Mouse (Mus musculus): ENCODE measurements around the gene Nr2c2ap. TPM values are rescaled to one million over a fixed set of nuclear protein-coding genes. Genes with fewer than 3 reads are reported as not detected.

Gene Nr2c2ap
- polyA plus RNA-seq, 1 experiment = 23.8 TPM

- DNase-seq (ENCODE audit: extremely low spot score in 1 of 2, low spot score in 1 of 2) = peak in 1 of 2 experiments; percentile 63
These were observed 27.1 kb downstream of the Nr2c2ap start for GRCm38 (mm10) chr8:70158069-70158853.

- DNase-seq (ENCODE audit: extremely low spot score in 1 of 2, low spot score in 1 of 2) = no peak
These were observed 28.1 kb downstream of the Nr2c2ap start for GRCm38 (mm10) chr8:70159211-70159610.

- no peak for DNase-seq (ENCODE audit: extremely low spot score in 1 of 2, low spot score in 1 of 2)
These were observed 28.9 kb downstream of the Nr2c2ap start for GRCm38 (mm10) chr8:70160015-70160414.

DNA sequence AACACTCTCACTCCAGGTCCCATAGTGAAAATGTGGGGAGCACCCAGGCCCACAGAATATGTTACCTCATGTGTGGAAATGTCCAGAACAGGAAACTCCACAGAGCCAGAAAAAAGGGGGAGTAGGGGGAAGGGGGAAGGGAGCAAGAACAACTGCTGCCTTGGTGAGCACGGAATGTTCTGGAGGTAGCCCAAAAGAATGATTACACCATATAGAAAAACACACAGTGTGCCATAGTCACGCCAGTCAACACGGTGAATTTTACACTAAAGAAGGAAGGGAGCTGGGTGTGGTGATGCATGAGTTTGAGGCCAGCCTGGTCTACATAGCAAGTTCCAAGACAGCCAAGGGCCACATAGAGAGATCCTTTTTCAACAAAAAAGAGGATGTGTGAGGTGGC is 32.2 kb downstream of the Nr2c2ap start:
- DNase-seq (ENCODE audit: extremely low spot score in 1 of 2, low spot score in 1 of 2) = no peak

GRCm38 (mm10) chr8:70166504-70167110 is 35.5 kb downstream of the Nr2c2ap start:
- DNase-seq (ENCODE audit: extremely low spot score in 1 of 2, low spot score in 1 of 2) = peak in 1 of 2 experiments; percentile 62

DNA sequence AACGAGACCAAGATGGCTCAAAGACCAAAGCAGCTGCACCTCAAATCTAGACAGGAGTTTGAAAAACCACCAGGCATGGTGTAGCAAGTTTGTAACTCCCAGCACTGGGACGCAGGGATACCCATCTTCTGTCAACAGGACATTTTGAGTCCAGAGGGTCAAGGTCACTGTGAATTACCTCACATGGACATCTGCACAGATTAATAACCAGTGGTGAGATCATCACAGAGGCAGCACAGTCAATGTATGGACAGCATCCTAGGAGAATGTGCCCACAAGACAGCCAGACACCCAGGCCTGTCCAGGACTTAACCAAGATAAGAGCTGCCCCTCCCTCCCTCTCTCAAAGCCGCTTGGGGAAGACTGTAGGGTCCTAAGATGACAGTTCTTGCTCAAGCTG is 39.0 kb downstream of the Nr2c2ap start:
- no peak for DNase-seq (ENCODE audit: extremely low spot score in 1 of 2, low spot score in 1 of 2)

DNA sequence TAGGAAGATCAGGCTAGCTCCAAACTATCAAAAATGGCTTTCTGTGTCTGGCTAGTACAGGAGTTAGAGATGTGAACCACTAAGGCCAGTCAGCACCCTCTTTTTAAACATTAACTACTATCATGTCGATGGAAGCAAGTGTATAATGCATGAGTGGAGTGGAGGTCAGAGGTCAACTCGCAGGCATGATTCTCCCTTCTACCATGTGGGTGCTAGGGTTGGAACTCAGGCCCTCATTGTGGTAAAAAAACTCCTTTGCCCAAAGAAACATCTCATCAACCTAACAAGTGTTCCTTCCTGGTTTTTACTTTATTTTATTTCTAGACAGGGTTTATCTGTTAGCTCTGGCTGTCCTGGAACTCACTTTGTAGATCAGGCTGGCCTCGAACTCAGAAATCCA is 39.6 kb downstream of the Nr2c2ap start:
- DNase-seq (ENCODE audit: extremely low spot score in 1 of 2, low spot score in 1 of 2) = no peak

DNA sequence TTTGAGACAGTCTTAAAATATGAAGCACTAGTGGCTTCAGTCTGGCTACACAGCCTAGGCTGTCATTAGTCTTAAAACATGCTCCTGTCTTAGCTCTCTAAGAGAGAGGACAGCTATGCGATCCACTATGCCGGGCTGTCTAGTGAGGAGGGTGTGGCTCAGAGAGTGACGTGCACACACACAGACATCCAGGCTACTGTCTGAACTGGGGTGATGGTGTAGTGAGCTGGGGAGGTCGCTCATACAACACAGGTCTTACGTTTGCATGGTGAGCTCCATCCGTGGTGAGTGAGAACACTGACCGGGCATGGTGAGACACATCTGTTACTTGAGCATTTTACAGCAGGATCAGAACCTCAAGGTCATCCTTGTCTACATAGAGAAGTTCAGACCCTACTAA is 40.1 kb downstream of the Nr2c2ap start:
- DNase-seq (ENCODE audit: extremely low spot score in 1 of 2, low spot score in 1 of 2) = no peak

DNA sequence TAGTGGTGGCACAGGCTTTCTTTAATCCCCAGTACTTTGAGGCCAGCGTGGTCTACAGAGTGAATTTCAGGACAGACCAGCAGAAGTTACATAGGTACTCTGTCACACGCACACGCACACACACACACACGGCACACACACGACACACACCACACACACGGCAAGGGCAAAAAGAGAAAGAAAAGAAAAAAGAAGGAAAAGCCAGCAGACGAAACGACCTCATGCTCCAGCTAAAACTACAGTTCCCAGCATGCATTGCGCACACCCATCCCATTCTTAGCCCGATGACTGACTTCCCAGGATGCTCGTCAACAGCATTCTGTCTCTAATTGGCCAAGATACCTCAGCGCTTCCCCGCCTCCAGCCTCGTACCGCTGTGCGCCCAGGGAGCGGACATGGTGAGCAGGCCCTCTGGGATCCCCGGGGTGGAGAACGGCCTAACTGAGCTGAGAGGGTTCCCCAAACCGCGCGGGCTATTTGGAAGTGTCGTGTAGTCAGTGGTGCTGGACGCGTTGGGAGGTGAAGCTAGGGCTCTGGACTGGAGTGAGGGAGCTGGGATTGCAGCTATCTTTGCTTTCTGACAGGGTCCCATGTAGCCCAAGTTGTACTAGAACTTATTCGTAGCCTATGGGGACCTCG is 41.0 kb downstream of the Nr2c2ap start, which contains the start of gene Tmem161a:
Gene Tmem161a, plus strand, starts transcription at position 314 of the 639 bp plus-strand sequence.
- DNase-seq (ENCODE audit: extremely low spot score in 1 of 2, low spot score in 1 of 2) = peak; percentile 93 to 96

- no peak for DNase-seq (ENCODE audit: extremely low spot score in 1 of 2, low spot score in 1 of 2)
These were observed 42.2 kb downstream of the Nr2c2ap start for GRCm38 (mm10) chr8:70173320-70173719.

DNA sequence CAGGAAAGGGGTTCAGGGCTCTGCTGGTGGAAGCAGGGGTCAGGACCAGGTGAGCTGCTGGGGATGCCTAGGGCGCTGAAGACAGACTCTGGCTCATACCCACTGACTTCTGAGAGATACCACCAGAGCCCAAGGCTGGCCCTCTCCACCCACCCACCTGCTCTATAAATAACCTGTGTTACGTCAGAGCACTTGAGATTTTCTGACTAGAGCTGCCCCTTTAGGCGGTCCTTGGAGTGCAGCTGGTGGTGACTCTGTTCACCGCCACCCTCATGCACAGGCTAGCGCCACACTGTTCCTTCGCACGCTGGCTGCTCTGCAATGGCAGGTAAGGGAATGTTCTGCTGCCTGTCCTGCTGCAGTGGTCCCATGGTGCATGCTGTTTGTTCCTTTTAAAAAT is 42.9 kb downstream of the Nr2c2ap start:
- peak in 1 of 2 experiments; percentile 43 for DNase-seq (ENCODE audit: extremely low spot score in 1 of 2, low spot score in 1 of 2)

DNA sequence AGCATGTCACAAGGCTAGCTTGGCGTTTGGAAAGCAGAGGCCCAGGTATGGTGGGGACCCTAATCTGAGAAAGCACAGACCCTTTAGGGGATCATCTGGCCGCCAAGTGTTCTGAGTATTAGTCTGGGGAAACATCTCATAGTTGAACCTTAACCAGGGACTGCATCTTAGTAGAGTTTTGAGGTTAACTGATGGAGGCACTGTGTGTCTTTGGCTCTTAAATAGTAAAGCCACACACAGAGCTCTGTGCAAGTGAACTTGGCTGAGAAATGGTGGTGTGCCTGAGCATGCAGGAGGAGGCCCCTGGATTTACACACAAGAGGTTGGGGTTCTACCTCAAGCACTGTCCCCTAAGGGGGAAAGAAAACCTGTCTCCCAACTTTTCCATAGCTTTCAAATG is 47.1 kb downstream of the Nr2c2ap start:
- DNase-seq (ENCODE audit: extremely low spot score in 1 of 2, low spot score in 1 of 2) = no peak

DNA sequence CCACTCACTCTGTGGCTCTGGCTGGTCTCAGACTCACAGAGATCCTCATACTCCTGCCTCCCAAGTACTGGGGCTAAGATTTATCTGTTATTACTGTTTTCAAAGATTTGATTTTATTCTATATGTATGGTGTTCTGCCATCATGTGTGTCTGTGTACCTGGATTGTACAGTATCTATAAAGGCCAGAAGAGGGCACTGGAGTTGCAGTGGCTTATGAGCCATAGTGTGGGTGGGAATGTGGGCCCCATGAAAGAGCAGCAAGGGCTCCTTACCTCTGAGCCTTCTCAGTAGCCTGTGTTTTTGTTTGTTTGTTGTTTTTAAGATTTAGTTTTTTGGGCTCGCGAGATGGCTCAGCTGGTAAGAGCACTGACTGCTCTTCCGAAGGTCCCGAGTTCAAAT is 47.9 kb downstream of the Nr2c2ap start:
- no peak for DNase-seq (ENCODE audit: extremely low spot score in 1 of 2, low spot score in 1 of 2)

GRCm38 (mm10) chr8:70181212-70181902 is 50.2 kb downstream of the Nr2c2ap start:
- no peak for DNase-seq (ENCODE audit: extremely low spot score in 1 of 2, low spot score in 1 of 2)

DNA sequence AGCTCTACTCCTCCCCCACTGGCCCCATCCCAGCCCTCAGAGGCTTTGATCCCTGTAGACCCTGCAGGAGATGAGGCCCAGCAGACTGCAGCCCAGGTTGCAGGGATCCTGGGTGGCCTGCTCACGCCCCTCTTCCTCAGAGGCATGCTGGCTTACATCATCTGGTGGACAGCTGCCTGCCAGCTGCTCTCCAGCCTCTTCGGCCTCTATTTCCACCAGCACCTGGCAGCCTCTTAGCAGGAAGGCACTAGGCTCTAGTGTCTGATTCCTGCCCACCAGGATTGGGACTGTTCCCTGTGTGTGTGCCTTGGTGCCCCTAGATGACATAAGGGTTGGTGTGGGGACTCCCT is 50.7 kb downstream of the Nr2c2ap start:
- no peak for DNase-seq (ENCODE audit: extremely low spot score in 1 of 2, low spot score in 1 of 2)

- DNase-seq (ENCODE audit: extremely low spot score in 1 of 2, low spot score in 1 of 2) = no peak
These were observed 52.1 kb downstream of the Nr2c2ap start for GRCm38 (mm10) chr8:70183194-70183593.

Other genes starting within 250 kb of the Nr2c2ap start
- 1.4 and 1.9 TPM in 2 replicates for gene Cilp2, start 243.6 kb upstream of the Nr2c2ap start, polyA plus RNA-seq (2012; rRNA removed)
- 0.22 and 0.46 TPM in 2 replicates for gene Tssk6, start 229.1 kb upstream of the Nr2c2ap start, polyA plus RNA-seq (2012; rRNA removed)
- gene Ndufa13, start 228.8 kb upstream of the Nr2c2ap start, polyA plus RNA-seq (2012; rRNA removed) = 189 and 193 TPM in 2 replicates
- gene Yjefn3, start 228.6 kb upstream of the Nr2c2ap start, polyA plus RNA-seq (2012; rRNA removed) = 41.1 and 45.9 TPM in 2 replicates
- gene Gatad2a, start 134.9 kb upstream of the Nr2c2ap start, polyA plus RNA-seq (2012; rRNA removed) = 28.6 and 31.0 TPM in 2 replicates
- gene Mau2, start 88.6 kb upstream of the Nr2c2ap start, polyA plus RNA-seq (2012; rRNA removed) = 93.1 and 102 TPM in 2 replicates
- 36.5 and 40.8 TPM in 2 replicates for gene Sugp1, start 88.5 kb upstream of the Nr2c2ap start, polyA plus RNA-seq (2012; rRNA removed)
- gene Tm6sf2, start 58.4 kb upstream of the Nr2c2ap start, polyA plus RNA-seq (2012; rRNA removed) = 4.9 and 5.9 TPM in 2 replicates
- gene Hapln4, start 47.9 kb upstream of the Nr2c2ap start, polyA plus RNA-seq (2012; rRNA removed) = 34.8 and 43.9 TPM in 2 replicates
- 98.8 and 102 TPM in 2 replicates for gene Ncan, start 10.5 kb upstream of the Nr2c2ap start, polyA plus RNA-seq (2012; rRNA removed)
- 18.6 and 18.7 TPM in 2 replicates for gene Rfxank, start 7.8 kb downstream of the Nr2c2ap start, polyA plus RNA-seq (2012; rRNA removed)
- 99.2 and 100 TPM in 2 replicates for gene Borcs8, start 8.2 kb downstream of the Nr2c2ap start, polyA plus RNA-seq (2012; rRNA removed)
- 0.34 and 0.65 TPM in 2 replicates for gene Mef2b, start 8.4 kb downstream of the Nr2c2ap start, polyA plus RNA-seq (2012; rRNA removed)
- gene Tmem161a, start 41.0 kb downstream of the Nr2c2ap start, polyA plus RNA-seq (2012; rRNA removed) = 83.3 and 108 TPM in 2 replicates
- 51.0 and 51.3 TPM in 2 replicates for gene Slc25a42, start 81.0 kb downstream of the Nr2c2ap start, polyA plus RNA-seq (2012; rRNA removed)
- gene Sugp2, start 102.9 kb downstream of the Nr2c2ap start, polyA plus RNA-seq (2012; rRNA removed) = 102 and 116 TPM in 2 replicates
- 44.0 and 45.6 TPM in 2 replicates for gene Armc6, start 103.1 kb downstream of the Nr2c2ap start, polyA plus RNA-seq (2012; rRNA removed)
- gene Homer3, start 151.5 kb downstream of the Nr2c2ap start, polyA plus RNA-seq (2012; rRNA removed) = 18.2 and 18.5 TPM in 2 replicates
- 48.6 and 51.7 TPM in 2 replicates for gene Ddx49, start 171.2 kb downstream of the Nr2c2ap start, polyA plus RNA-seq (2012; rRNA removed)
- gene Cope, start 171.2 kb downstream of the Nr2c2ap start, polyA plus RNA-seq (2012; rRNA removed) = 252 and 259 TPM in 2 replicates
- 86.7 and 86.9 TPM in 2 replicates for gene Cers1, start 184.4 kb downstream of the Nr2c2ap start, polyA plus RNA-seq (2012; rRNA removed)
- gene Gdf1, start 198.5 kb downstream of the Nr2c2ap start, polyA plus RNA-seq (2012; rRNA removed) = 34.8 and 63.7 TPM in 2 replicates
- 29.5 and 30.8 TPM in 2 replicates for gene Upf1, start 221.9 kb downstream of the Nr2c2ap start, polyA plus RNA-seq (2012; rRNA removed)
- gene Comp, start 242.2 kb downstream of the Nr2c2ap start, polyA plus RNA-seq (2012; rRNA removed) = 0.19 and 0.26 TPM in 2 replicates

All from frontal cortex, adult 2 months (tissue).